Mouse (Mus musculus): ENCODE results near the gene Slc23a4. TPM values are rescaled to one million over a fixed set of nuclear protein-coding genes. Genes with fewer than 3 reads are reported as not detected.

Slc23a4 gene
- polyA plus RNA-seq, 1 experiment from 2014 or later, result 0.61 TPM

DNA sequence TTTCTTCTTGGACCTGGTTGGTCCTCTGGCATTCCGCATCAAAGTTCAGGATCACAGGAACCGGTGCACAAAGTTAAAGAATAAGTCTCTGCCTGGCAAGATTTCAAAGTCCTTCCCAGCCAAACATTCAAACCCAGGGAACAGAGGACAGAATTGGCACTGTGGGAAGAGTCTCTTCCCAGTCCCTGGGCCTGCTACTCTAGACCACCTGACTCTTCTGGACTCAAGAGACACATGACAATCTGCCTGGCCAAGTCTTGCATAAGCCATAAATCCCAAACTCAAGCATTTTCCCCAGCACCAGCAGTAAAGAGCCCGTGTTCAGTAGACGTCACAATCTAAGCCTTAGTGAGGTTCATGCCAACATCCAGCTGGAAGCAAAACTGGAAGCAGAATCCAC, 81.5 kb downstream of the Slc23a4 start:
- Histone ChIP-seq H3K4me2 (replicated peaks) (no peak overlapping the region), H3K36me3 (peaks cover 47% of the 10 kb centered on the region), H3K9me3 (replicated peaks) (no peaks in the 10 kb centered on the region), H3K4me1 (peaks cover 14% of the 10 kb centered on the region), H3K27me3 (no peaks in the 10 kb centered on the region), H3K9ac (no peak overlapping the region), H3K4me3 (no peak overlapping the region), H3K27ac (no peak overlapping the region)
- 93% methylated on average over 4 of the region's 4 CpGs for WGBS
- ATAC-seq (ENCODE audit: low FRiP score), result no peak

DNA sequence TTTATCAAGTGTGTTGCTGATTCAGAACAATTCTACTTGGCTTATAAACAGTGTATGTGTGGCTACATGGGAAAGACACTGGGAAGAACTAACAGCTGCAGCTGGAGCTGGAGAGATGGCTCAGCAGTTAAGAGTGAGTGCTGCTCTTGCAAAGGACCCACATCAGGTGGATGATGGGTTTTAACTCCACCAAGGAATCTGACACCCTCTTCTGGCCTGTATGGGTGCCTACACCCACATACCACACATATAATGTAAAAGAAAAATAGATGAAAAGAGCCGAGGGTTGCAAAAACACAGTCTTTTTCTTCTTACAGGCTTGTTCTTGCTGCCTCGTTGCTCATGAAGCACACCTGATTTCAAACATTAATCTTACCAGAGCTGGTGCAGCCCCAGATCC, 82.1 kb downstream of the Slc23a4 start:
- Histone ChIP-seq H3K4me3 (no peak overlapping the region), H3K9ac (no peak overlapping the region), H3K4me1 (peaks cover 14% of the 10 kb centered on the region), H3K9me3 (replicated peaks) (no peaks in the 10 kb centered on the region), H3K27me3 (no peaks in the 10 kb centered on the region), H3K4me2 (replicated peaks) (no peak overlapping the region), H3K27ac (no peak overlapping the region), H3K36me3 (peaks cover 50% of the 10 kb centered on the region)
- WGBS, result 80% methylated on average over 2 of the region's 2 CpGs
- ATAC-seq (ENCODE audit: low FRiP score), result no peak

DNA sequence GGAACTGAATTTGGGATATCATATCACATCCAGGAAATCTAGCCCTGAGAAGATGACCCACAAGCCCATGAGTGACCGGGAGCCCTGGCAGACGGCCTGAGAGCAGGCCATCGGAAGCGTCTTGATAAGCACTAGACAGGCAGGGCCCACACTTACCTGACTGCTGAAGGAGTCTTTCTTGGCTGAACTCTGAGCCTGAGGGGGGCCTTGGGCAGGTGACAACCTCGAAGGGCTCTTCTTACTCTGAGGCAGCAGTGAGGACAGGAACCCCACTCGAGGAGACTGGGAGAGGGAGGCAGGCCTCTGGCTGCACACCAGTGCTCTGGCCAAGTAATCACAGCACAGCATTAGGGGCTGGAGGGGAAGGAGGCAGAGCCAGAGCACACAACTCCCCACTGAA, 83.8 kb downstream of the Slc23a4 start:
- WGBS, result 89% methylated on average over 6 of the region's 6 CpGs
- peaks cover 6% of the 10 kb centered on the region for H3K4me1 ChIP-seq
- H3K27me3 ChIP-seq, result no peaks in the 10 kb centered on the region
- no peaks in the 10 kb centered on the region for H3K9me3 ChIP-seq (replicated peaks)
- no peak for ATAC-seq (ENCODE audit: low FRiP score)
- H3K27ac ChIP-seq, result no peak overlapping the region
- H3K4me2 ChIP-seq (replicated peaks), result no peak overlapping the region
- no peak overlapping the region for H3K9ac ChIP-seq
- no peak overlapping the region for H3K4me3 ChIP-seq
- H3K36me3 ChIP-seq, result peaks cover 65% of the 10 kb centered on the region

DNA sequence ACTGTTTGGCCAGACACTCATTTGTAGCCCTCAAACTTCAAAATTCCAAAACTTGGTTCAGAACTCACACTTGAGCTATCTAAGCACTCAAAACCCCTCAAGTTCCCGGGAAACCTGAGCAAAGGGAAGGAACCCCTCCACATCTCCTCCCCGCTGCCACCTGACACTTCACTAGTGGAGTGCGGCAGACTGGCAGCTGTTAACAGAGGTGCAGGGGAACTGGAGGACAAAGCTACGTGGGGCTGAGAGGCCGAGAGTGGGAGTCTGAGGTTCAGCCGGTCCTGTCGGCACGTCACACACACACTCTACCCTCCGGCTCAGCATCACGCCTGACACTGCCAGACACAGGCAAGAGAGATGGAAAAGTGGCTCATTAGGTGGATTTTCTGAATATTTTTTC, 84.4 kb downstream of the Slc23a4 start:
- no peak overlapping the region for H3K4me3 ChIP-seq
- WGBS, result 93% methylated on average over 10 of the region's 10 CpGs
- no peak overlapping the region for H3K27ac ChIP-seq
- no peak overlapping the region for H3K4me2 ChIP-seq (replicated peaks)
- no peaks in the 10 kb centered on the region for H3K27me3 ChIP-seq
- no peak for ATAC-seq (ENCODE audit: low FRiP score)
- peaks cover 69% of the 10 kb centered on the region for H3K36me3 ChIP-seq
- no peak overlapping the region for H3K9ac ChIP-seq
- H3K4me1 ChIP-seq, result peaks cover 5% of the 10 kb centered on the region; the same call in 1 of the 2 replicates
- no peaks in the 10 kb centered on the region for H3K9me3 ChIP-seq (replicated peaks)

DNA sequence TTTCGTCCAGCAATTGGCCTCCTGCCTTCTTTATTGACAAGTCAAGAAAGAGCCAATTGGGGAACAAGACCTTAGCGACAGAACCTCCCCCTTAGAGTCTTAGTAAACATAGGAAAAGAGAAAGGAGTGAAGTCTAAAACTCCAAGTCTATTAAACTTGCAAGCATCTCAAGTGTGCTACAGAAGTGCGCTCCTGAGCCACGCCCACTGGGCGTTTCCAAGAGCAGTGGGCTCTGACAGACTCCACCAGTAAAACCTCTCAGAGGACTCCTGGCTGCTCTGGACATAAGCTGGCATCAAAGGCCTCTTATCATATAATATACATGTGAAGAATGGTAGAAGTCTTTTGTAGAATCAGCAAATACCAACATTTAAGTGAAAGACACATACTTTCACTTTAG, 84.8 kb downstream of the Slc23a4 start:
- WGBS, result 81% methylated on average over 5 of the region's 5 CpGs
- Histone ChIP-seq H3K4me2 (replicated peaks) (no peak overlapping the region), H3K4me1 (peaks cover 5% of the 10 kb centered on the region; the same call in 1 of the 2 replicates), H3K27ac (no peak overlapping the region), H3K9ac (no peak overlapping the region), H3K36me3 (peaks cover 69% of the 10 kb centered on the region), H3K27me3 (no peaks in the 10 kb centered on the region), H3K9me3 (replicated peaks) (no peaks in the 10 kb centered on the region), H3K4me3 (no peak overlapping the region)
- ATAC-seq (ENCODE audit: low FRiP score), result no peak

DNA sequence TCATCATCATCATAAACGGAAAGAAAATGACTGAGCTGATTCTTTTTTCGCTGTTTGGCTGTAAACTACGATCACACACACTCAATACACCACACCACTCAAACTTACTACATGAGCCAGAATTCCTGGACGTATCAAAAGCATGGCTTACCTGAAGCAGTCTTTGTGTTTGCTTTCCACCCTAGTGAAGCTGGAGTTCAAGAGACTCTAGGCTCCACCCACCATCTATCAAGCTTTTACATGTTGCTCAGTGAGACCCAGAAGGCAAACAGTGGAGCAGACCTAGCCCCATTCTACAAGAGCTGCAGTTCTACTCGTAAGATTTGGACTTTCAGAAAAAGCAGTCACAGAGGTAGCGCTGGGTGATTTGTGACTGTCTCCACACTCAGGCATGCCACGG, 85.6 kb downstream of the Slc23a4 start:
- Histone ChIP-seq H3K27ac (no peak overlapping the region), H3K4me2 (replicated peaks) (no peak overlapping the region), H3K27me3 (no peaks in the 10 kb centered on the region), H3K9ac (no peak overlapping the region), H3K4me1 (peaks cover 5% of the 10 kb centered on the region; the same call in 1 of the 2 replicates), H3K4me3 (no peak overlapping the region), H3K9me3 (replicated peaks) (no peaks in the 10 kb centered on the region), H3K36me3 (peaks cover 69% of the 10 kb centered on the region)
- WGBS, result 94% methylated on average over 7 of the region's 7 CpGs
- no peak for ATAC-seq (ENCODE audit: low FRiP score)

DNA sequence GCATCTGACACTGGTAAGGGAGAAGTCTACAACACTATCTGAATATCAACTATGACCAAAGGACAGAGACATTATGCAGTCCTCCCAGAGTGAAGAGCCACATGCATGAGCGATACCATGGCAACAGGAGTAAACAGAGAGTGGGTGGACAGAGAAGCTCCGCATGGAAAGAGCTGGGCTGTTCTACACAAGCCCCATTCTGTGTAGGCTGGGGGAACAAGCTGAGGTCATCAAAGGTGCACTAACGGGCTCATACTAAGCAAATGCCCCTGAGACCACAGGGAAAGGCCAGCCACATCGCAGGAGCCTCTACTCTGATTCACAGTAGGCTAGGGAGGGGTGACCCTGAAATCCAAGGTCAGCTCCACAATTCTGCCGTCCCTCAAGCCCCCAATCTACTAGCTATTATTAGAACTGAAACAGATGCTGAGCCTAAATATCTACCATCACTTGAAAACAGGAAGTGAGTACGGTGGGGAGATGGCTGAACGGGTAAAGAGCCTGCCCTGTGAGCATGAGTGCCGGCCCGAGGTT, 86.2 kb downstream of the Slc23a4 start:
- Histone ChIP-seq H3K4me2 (replicated peaks) (no peak overlapping the region), H3K36me3 (peaks cover 63% of the 10 kb centered on the region), H3K27ac (no peak overlapping the region), H3K4me3 (no peak overlapping the region), H3K4me1 (peaks cover 5% of the 10 kb centered on the region; the same call in 1 of the 2 replicates), H3K9ac (no peak overlapping the region), H3K9me3 (replicated peaks) (no peaks in the 10 kb centered on the region), H3K27me3 (no peaks in the 10 kb centered on the region)
- WGBS, result 60% methylated on average over 9 of the region's 9 CpGs
- ATAC-seq (ENCODE audit: low FRiP score), result peak; percentile 54

DNA sequence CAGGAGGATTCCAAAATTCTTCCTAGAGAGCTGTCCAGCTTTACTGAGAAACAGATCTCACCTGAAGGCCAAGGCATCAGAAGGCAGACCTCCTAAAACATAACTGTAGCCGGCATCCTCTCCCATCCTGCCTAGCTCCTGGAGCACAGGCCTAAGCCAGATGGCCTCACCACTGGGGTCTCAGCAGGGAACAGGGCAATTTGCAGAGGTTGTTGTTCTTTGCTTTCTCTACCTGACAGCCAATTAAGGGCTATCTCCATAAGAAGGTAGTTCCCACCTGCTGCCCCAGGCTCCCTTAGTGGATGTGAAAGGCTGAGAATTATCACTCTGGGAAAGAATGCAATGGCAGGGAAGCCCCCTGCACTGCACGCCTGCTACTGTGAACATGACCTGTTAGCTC, 87.2 kb downstream of the Slc23a4 start:
- Histone ChIP-seq H3K9ac (no peak overlapping the region), H3K27me3 (no peaks in the 10 kb centered on the region), H3K4me2 (replicated peaks) (no peak overlapping the region), H3K27ac (no peak overlapping the region), H3K4me3 (no peak overlapping the region), H3K4me1 (peaks cover 8% of the 10 kb centered on the region), H3K9me3 (replicated peaks) (no peaks in the 10 kb centered on the region), H3K36me3 (peaks cover 64% of the 10 kb centered on the region)
- 77% methylated on average over 2 of the region's 2 CpGs for WGBS
- ATAC-seq (ENCODE audit: low FRiP score), result no peak

DNA sequence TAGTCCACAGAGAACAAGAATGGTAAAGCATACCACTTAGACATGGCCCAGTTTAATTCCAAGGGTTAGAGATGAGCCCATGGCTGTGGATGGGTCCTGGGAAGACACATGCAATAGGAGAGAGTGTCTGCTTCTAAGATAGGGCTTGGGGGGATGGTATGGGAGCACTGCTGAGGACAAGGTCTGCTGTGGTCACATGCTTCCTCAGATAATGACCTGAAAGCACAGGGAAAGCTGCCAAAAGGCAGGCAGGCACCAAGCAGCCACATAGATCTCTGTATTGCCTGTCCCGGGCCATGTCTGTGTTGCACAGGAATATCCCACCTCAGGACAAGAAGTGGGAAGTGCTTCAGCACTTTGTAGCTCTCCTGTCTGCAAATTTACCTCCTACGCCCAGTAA, 89.1 kb downstream of the Slc23a4 start:
- no peaks in the 10 kb centered on the region for H3K27me3 ChIP-seq
- H3K4me3 ChIP-seq, result no peak overlapping the region
- H3K36me3 ChIP-seq, result peaks cover 69% of the 10 kb centered on the region
- 86% methylated on average over 2 of the region's 2 CpGs for WGBS
- no peak overlapping the region for H3K9ac ChIP-seq
- no peak overlapping the region for H3K27ac ChIP-seq
- no peak overlapping the region for H3K4me2 ChIP-seq (replicated peaks)
- H3K4me1 ChIP-seq, result peaks cover 9% of the 10 kb centered on the region
- no peak for ATAC-seq (ENCODE audit: low FRiP score)
- no peaks in the 10 kb centered on the region for H3K9me3 ChIP-seq (replicated peaks)

DNA sequence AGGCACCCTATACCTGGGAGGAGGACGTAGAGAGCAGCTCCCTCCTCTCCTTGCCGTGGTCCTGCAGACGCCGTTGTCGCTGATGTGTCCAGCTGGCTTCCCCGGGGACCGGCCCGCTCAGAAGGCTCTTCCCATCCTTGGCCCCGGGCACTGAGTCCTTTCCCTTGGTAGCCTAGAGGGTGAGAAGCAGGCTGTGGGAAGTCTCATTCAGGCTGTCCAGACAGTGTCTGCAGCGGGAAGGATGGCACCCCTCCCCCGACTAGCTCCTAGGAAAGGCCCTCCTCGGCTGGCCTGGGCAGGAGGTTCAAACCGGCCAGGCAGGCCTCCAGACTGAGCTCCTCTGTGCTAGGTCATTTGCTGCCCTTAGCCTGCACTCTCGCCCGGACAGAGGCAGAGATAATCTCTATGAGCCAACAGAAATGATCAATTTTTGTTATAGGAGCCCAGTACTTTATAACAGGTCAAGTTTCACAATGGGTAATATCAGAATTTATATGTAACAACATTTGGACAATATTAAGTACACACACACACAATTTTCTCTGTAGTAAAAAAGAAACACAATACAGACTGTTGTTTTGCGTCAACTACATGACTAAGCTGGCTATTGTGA, 91.9 kb downstream of the Slc23a4 start:
- no peak for ATAC-seq (ENCODE audit: low FRiP score)
- Histone ChIP-seq H3K27ac (no peak overlapping the region), H3K36me3 (peaks cover 75% of the 10 kb centered on the region)

DNA sequence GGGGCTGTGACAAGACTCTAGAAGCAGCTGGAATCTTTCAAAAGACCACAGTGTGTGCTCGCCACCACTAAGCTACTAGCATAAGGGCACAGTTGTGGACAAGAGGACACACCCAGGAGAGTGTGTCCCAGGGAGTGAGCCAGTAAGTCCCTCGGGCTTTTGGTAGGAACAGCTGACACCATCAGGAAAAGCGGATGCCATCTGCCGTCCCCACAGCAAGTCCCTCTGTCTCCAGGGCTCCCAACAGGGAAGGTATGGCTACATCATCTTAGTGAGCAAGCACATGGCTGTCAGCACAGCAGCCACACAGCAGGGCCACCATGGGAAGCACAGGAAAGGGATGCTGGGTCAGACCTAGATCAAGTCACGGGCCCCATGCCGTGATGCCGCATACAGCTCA, 92.6 kb downstream of the Slc23a4 start:
- no peak overlapping the region for H3K9ac ChIP-seq
- H3K27ac ChIP-seq, result no peak overlapping the region
- no peaks in the 10 kb centered on the region for H3K9me3 ChIP-seq (replicated peaks)
- no peaks in the 10 kb centered on the region for H3K27me3 ChIP-seq
- WGBS, result 76% methylated on average over 7 of the region's 7 CpGs
- no peak for ATAC-seq (ENCODE audit: low FRiP score)
- H3K4me2 ChIP-seq (replicated peaks), result no peak overlapping the region
- H3K4me3 ChIP-seq, result no peak overlapping the region
- peaks cover 4% of the 10 kb centered on the region; the same call in 1 of the 2 replicates for H3K4me1 ChIP-seq
- H3K36me3 ChIP-seq, result peaks cover 76% of the 10 kb centered on the region

More for the DNA sequence above, 91.9 kb downstream of the Slc23a4 start:
- H3K4me3 ChIP-seq, result no peak overlapping the region
- no peaks in the 10 kb centered on the region for H3K27me3 ChIP-seq
- whole genome bisulfite sequencing, result 52% methylated on average over 16 of the region's 16 CpGs
- H3K4me2 ChIP-seq (replicated peaks), result no peak overlapping the region
- H3K9ac ChIP-seq, result no peak overlapping the region
- no peaks in the 10 kb centered on the region for H3K9me3 ChIP-seq (replicated peaks)
- peaks cover 4% of the 10 kb centered on the region; the same call in 1 of the 2 replicates for H3K4me1 ChIP-seq

All from hindbrain, embryonic 12.5 days (tissue).